Mouse (Mus musculus) MEL (cell line): ENCODE data around the gene Ankrd36. TPM values are rescaled to one million over a fixed set of nuclear protein-coding genes. Genes with fewer than 3 reads are reported as not detected.

Source experiments
- DNase-seq: peaks from one replicate; pipeline ENCODE4 v3.0.0; 2011; ENCODE audit warnings: low read depth, low spot score
- H3K27ac ChIP-seq: 2 replicates; pipeline ENCODE4 v1.5.1; 2012; ENCODE audit warnings: low read depth, mild to moderate bottlenecking, control low read depth, low read length, moderate library complexity; ENCODE audit not compliant: control insufficient read depth
- H3K27me3 ChIP-seq, 2 experiments: fragments of 150-350 bp in 1 of 2; sonication (generic) in 1 of 2; 2 replicates each; pipeline ENCODE4 v1.6.1; 2012; ENCODE audit warnings: low read length in 2 of 2, mild to moderate bottlenecking in 2 of 2, improper control_type of control experiment in 1 of 2, moderate library complexity in 1 of 2; ENCODE audit not compliant: insufficient read depth in 2 of 2, control insufficient read depth in 1 of 2
- H3K36me3 ChIP-seq, 2 experiments: 2 replicates each; pipeline ENCODE4 v1.6.1; 2012 to 2014; ENCODE audit warnings: low read length in 2 of 2, improper control_type of control experiment in 1 of 2, inconsistent platforms in 1 of 2, mild to moderate bottlenecking in 1 of 2; ENCODE audit not compliant: insufficient read depth in 2 of 2, control insufficient read depth in 1 of 2
- H3K4me1 ChIP-seq, 2 experiments: fragments of 150-350 bp in 1 of 2; sonication (generic) in 1 of 2; 2 replicates each; pipeline ENCODE4 v1.6.1; 2012; ENCODE audit warnings: low read length in 2 of 2, improper control_type of control experiment in 1 of 2, mild to moderate bottlenecking in 1 of 2; ENCODE audit not compliant: insufficient read depth in 2 of 2, control insufficient read depth in 1 of 2
- H3K4me3 ChIP-seq, 2 experiments: fragments of 150-350 bp in 1 of 2; sonication (generic) in 1 of 2; 2 replicates each; pipeline ENCODE4 v1.5.1; 2012; ENCODE audit warnings: low read depth in 2 of 2, low read length in 2 of 2, mild to moderate bottlenecking in 2 of 2, moderate library complexity in 2 of 2, control low read depth in 1 of 2, improper control_type of control experiment in 1 of 2; ENCODE audit not compliant: control insufficient read depth in 1 of 2, insufficient read depth in 1 of 2
- H3K79me2 ChIP-seq: 2 replicates; pipeline ENCODE4 v1.6.1; 2012; ENCODE audit warnings: mild to moderate bottlenecking, low read length, moderate library complexity; ENCODE audit not compliant: control insufficient read depth, poor library complexity, insufficient read depth
- H3K9ac ChIP-seq: 2 replicates; pipeline ENCODE4 v1.6.1; 2012; ENCODE audit warnings: low read depth, mild to moderate bottlenecking, control low read depth, low read length, moderate library complexity; ENCODE audit not compliant: control insufficient read depth, poor library complexity, severe bottlenecking
- H3K9me3 ChIP-seq: fragments of 150-350 bp; sonication (generic); replicated peaks from 2 replicates; pipeline ENCODE4 v1.6.1; 2012; ENCODE audit warnings: mild to moderate bottlenecking, low read length, improper control_type of control experiment, moderate library complexity; ENCODE audit not compliant: insufficient read depth
- BHLHE40 ChIP-seq: IDR thresholded peaks from 2 replicates; pipeline ENCODE4 v1.6.1; 2012; ENCODE audit warnings: low read depth, mild to moderate bottlenecking, inconsistent platforms, low read length, improper control_type of control experiment, borderline replicate concordance
- CHD1 ChIP-seq: IDR thresholded peaks from 2 replicates; pipeline ENCODE4 v1.6.1; 2012; ENCODE audit warnings: low read depth, mild to moderate bottlenecking, inconsistent platforms, low read length, improper control_type of control experiment
- CTCF ChIP-seq, 3 experiments: IDR thresholded peaks in 2 of 3; conservative IDR thresholded peaks in 1 of 3; 2 replicates each; pipeline ENCODE4 v1.5.1; 2011 to 2012; ENCODE audit warnings: low read length in 3 of 3, low read depth in 2 of 3, mild to moderate bottlenecking in 2 of 3, improper control_type of control experiment in 1 of 3, inconsistent platforms in 1 of 3, mixed read lengths in 1 of 3, moderate library complexity in 1 of 3; ENCODE audit not compliant: control insufficient read depth in 1 of 3, insufficient read depth in 1 of 3, poor library complexity in 1 of 3, severe bottlenecking in 1 of 3
- E2F4 ChIP-seq: IDR thresholded peaks from 2 replicates; pipeline ENCODE4 v1.6.1; 2011; ENCODE audit warnings: low read depth, low read length, improper control_type of control experiment, borderline replicate concordance
- EP300 ChIP-seq, 2 experiments: IDR thresholded peaks; 2 replicates each; pipeline ENCODE4 v1.6.1; 2011; ENCODE audit warnings: improper control_type of control experiment in 2 of 2, low read length in 2 of 2, low read depth in 1 of 2, mild to moderate bottlenecking in 1 of 2
- MAX ChIP-seq: IDR thresholded peaks from 2 replicates; pipeline ENCODE4 v1.6.1; 2011; ENCODE audit warnings: low read length, improper control_type of control experiment
- MYC ChIP-seq: IDR thresholded peaks from 2 replicates; pipeline ENCODE4 v1.6.1; 2011; ENCODE audit warnings: low read depth, mild to moderate bottlenecking, low read length, improper control_type of control experiment, moderate library complexity
- POLR2A ChIP-seq, 2 experiments: IDR thresholded peaks; 2 replicates each; pipeline ENCODE4 v1.6.1; 2011 to 2012; ENCODE audit warnings: low read length in 2 of 2, mild to moderate bottlenecking in 2 of 2, control low read depth in 1 of 2, improper control_type of control experiment in 1 of 2, low read depth in 1 of 2, moderate library complexity in 1 of 2; ENCODE audit not compliant: control insufficient read depth in 1 of 2, insufficient read depth in 1 of 2, poor library complexity in 1 of 2
- POLR2AphosphoS2 ChIP-seq: IDR thresholded peaks from 2 replicates; pipeline ENCODE4 v1.6.1; 2011; ENCODE audit warnings: low read length, improper control_type of control experiment
- POLR2AphosphoS5 ChIP-seq: IDR thresholded peaks from 2 replicates; pipeline ENCODE4 v1.6.1; 2012; ENCODE audit warnings: low read depth, borderline replicate concordance, mild to moderate bottlenecking, inconsistent platforms, low read length, moderate library complexity, mixed read lengths
- RAD21 ChIP-seq: IDR thresholded peaks from 2 replicates; pipeline ENCODE4 v1.6.1; 2011; ENCODE audit warnings: mild to moderate bottlenecking, low read depth, low read length, improper control_type of control experiment
- RCOR1 ChIP-seq: IDR thresholded peaks from 2 replicates; pipeline ENCODE4 v1.6.1; 2012; ENCODE audit warnings: low read depth, mild to moderate bottlenecking, inconsistent platforms, low read length, improper control_type of control experiment
- SIN3A ChIP-seq: IDR thresholded peaks from 2 replicates; pipeline ENCODE4 v1.6.1; 2012; ENCODE audit warnings: low read length, improper control_type of control experiment, inconsistent platforms
- SMC3 ChIP-seq: IDR thresholded peaks from 2 replicates; pipeline ENCODE4 v1.6.1; 2011; ENCODE audit warnings: low read depth, low read length, improper control_type of control experiment
- TAL1 ChIP-seq: IDR thresholded peaks from 2 replicates; pipeline ENCODE4 v1.6.1; 2012; ENCODE audit warnings: mild to moderate bottlenecking, inconsistent platforms, low read length, moderate library complexity, mixed read lengths
- TCF12 ChIP-seq: IDR thresholded peaks from 2 replicates; pipeline ENCODE4 v1.6.1; 2014; ENCODE audit warnings: low read depth, mild to moderate bottlenecking, inconsistent platforms, low read length, improper control_type of control experiment, moderate library complexity
- UBTF ChIP-seq: IDR thresholded peaks from 2 replicates; pipeline ENCODE4 v1.6.1; 2012; ENCODE audit warnings: low read depth, mild to moderate bottlenecking, inconsistent platforms, low read length, improper control_type of control experiment, moderate library complexity, borderline replicate concordance; ENCODE audit not compliant: insufficient read depth
- USF2 ChIP-seq, 2 experiments: IDR thresholded peaks; 2 replicates each; pipeline ENCODE4 v1.6.1; 2011 to 2012; ENCODE audit warnings: improper control_type of control experiment in 2 of 2, low read length in 2 of 2, borderline replicate concordance in 1 of 2, inconsistent platforms in 1 of 2, low read depth in 1 of 2, mild to moderate bottlenecking in 1 of 2; ENCODE audit not compliant: insufficient read depth in 1 of 2
- ZC3H11A ChIP-seq: IDR thresholded peaks from 2 replicates; pipeline ENCODE4 v1.6.1; 2012; ENCODE audit warnings: low read depth, mild to moderate bottlenecking, inconsistent platforms, low read length, improper control_type of control experiment
- ZKSCAN1 ChIP-seq: IDR thresholded peaks from 2 replicates; pipeline ENCODE4 v1.6.1; 2012; ENCODE audit warnings: low read depth, mild to moderate bottlenecking, inconsistent platforms, low read length, improper control_type of control experiment, moderate library complexity
- ZMIZ1 ChIP-seq: IDR thresholded peaks from 2 replicates; pipeline ENCODE4 v1.6.1; 2012; ENCODE audit warnings: low read depth, mild to moderate bottlenecking, inconsistent platforms, low read length, improper control_type of control experiment, moderate library complexity
- polyA plus RNA-seq, 2 experiments: library from polyadenylated mRNA; stranded (reverse) in 1 of 2; unstranded in 1 of 2; fragments of >175 nt in 1 of 2; fragments of >200 nt in 1 of 2; gene quantifications; 2 replicates each; pipeline versions ENCODE4 v1.2.1 to v1.2.4; 2012; ENCODE audit warnings: low replicate concordance in 2 of 2, low read depth in 1 of 2; ENCODE audit not compliant: insufficient read length in 2 of 2, insufficient read depth in 1 of 2, missing spikeins in 1 of 2
- total RNA-seq: library from RNA; depleted of rRNA; stranded (reverse); fragments of 300-350 nt; gene quantifications from 2 replicates; pipeline ENCODE4 v1.2.3, GENCODE M21; 2012

The Ankrd36 gene
- total and polyA plus RNA-seq, 3 experiments: 3.2 to 3.4 TPM; not detected in 1

GRCm38 (mm10) chr11:5643085-5643484 lies 73.6 kb downstream of the Ankrd36 start:
- TF ChIP-seq CTCF (IDR thresholded peaks at IDR 0.05 in 2 of 3, conservative IDR thresholded peaks at IDR 0.05 in 1 of 3; ENCODE audit: control insufficient read depth in 1 of 3, insufficient read depth in 1 of 3, low read depth in 2 of 3, low read length in 3 of 3, poor library complexity in 1 of 3, severe bottlenecking in 1 of 3) (peak in 2 of 3 experiments; percentile 28 to 39; a peak in 4 of 6 replicates), POLR2A (IDR thresholded peaks at IDR 0.05; ENCODE audit: control insufficient read depth in 1 of 2, insufficient read depth in 1 of 2, low read depth in 1 of 2, low read length in 2 of 2, poor library complexity in 1 of 2) (no peak), ZKSCAN1 (no peak), MYC (0 out of 2 replicates have a peak, but pooled peaks have one; percentile 43), RAD21 (peak; percentile 5; the same call in 1 of the 2 replicates), SMC3 (peak; percentile 24; the same call in 1 of the 2 replicates)
- TF ChIP-seq, all 39 proteins: peak for 4

GRCm38 (mm10) chr11:5650321-5650720 lies 80.8 kb downstream of the Ankrd36 start:
- peaks cover 0 to 2% of the 10 kb centered on the region in 2 experiments; a peak in 1 of 4 replicates for H3K27me3 ChIP-seq
- TF ChIP-seq CHD1: no peak
- no peak for TF ChIP-seq ZMIZ1
- TF ChIP-seq TCF12: no peak
- peak; percentile 64 for TF ChIP-seq ZC3H11A
- TF ChIP-seq BHLHE40: no peak
- no peak for TF ChIP-seq E2F4
- TF ChIP-seq USF2 (IDR thresholded peaks at IDR 0.05; ENCODE audit: borderline replicate concordance in 1 of 2, insufficient read depth in 1 of 2, low read depth in 1 of 2, low read length in 2 of 2): no peak
- TF ChIP-seq RCOR1: no peak
- no peak for TF ChIP-seq UBTF
- TF ChIP-seq EP300 (IDR thresholded peaks at IDR 0.05; ENCODE audit: low read depth in 1 of 2, low read length in 2 of 2): no peak
- TF ChIP-seq SMC3: peak; percentile 70
- no peak for TF ChIP-seq TAL1
- TF ChIP-seq MAX: no peak
- TF ChIP-seq POLR2AphosphoS2: no peak
- TF ChIP-seq SIN3A: no peak
- TF ChIP-seq CTCF (IDR thresholded peaks at IDR 0.05 in 2 of 3, conservative IDR thresholded peaks at IDR 0.05 in 1 of 3; ENCODE audit: control insufficient read depth in 1 of 3, insufficient read depth in 1 of 3, low read depth in 2 of 3, low read length in 3 of 3, poor library complexity in 1 of 3, severe bottlenecking in 1 of 3): peak; percentile 23 to 68 (median 49); a peak in 5 of 6 replicates
- no peak for TF ChIP-seq POLR2AphosphoS5
- TF ChIP-seq RAD21: peak; percentile 62
- no peak for TF ChIP-seq ZKSCAN1
- TF ChIP-seq POLR2A (IDR thresholded peaks at IDR 0.05; ENCODE audit: control insufficient read depth in 1 of 2, insufficient read depth in 1 of 2, low read depth in 1 of 2, low read length in 2 of 2, poor library complexity in 1 of 2): no peak
- peak; percentile 58 for DNase-seq
- no peak overlapping the region for H3K27ac ChIP-seq
- H3K9ac ChIP-seq: no peak overlapping the region
- H3K79me2 ChIP-seq: no peaks in the 10 kb centered on the region
- no peaks in the 10 kb centered on the region for H3K36me3 ChIP-seq
- no peaks in the 10 kb centered on the region for H3K9me3 ChIP-seq
- H3K4me1 ChIP-seq: no peaks in the 10 kb centered on the region
- H3K4me3 ChIP-seq: no peak overlapping the region

More at GRCm38 (mm10) chr11:5643085-5643484, 73.6 kb downstream of the Ankrd36 start:
- Histone ChIP-seq H3K36me3 (no peaks in the 10 kb centered on the region), H3K4me3 (no peak overlapping the region), H3K9me3 (no peaks in the 10 kb centered on the region), H3K27ac (no peak overlapping the region), H3K27me3 (no peaks in the 10 kb centered on the region; a peak in 1 of 4 replicates), H3K9ac (no peak overlapping the region), H3K4me1 (no peaks in the 10 kb centered on the region), H3K79me2 (no peaks in the 10 kb centered on the region)
- DNase-seq: peak; percentile 44
